Mouse (Mus musculus) ES-E14 (cell line): ENCODE measurements around the gene Plch2.

ENCODE experiments used
- CHD2 ChIP-seq: IDR thresholded peaks from 2 replicates; pipeline ENCODE4 v1.6.1; 2014; ENCODE audit warnings: mild to moderate bottlenecking, low read depth, low read length, inconsistent platforms
- HCFC1 ChIP-seq: IDR thresholded peaks from 2 replicates; pipeline ENCODE4 v1.6.1; 2012; ENCODE audit warnings: low read length, inconsistent platforms, borderline replicate concordance; ENCODE audit not compliant: insufficient read depth
- ZNF384 ChIP-seq: IDR thresholded peaks from 2 replicates; pipeline ENCODE4 v1.6.1; 2012; ENCODE audit warnings: low read depth, low read length, inconsistent platforms

DNA sequence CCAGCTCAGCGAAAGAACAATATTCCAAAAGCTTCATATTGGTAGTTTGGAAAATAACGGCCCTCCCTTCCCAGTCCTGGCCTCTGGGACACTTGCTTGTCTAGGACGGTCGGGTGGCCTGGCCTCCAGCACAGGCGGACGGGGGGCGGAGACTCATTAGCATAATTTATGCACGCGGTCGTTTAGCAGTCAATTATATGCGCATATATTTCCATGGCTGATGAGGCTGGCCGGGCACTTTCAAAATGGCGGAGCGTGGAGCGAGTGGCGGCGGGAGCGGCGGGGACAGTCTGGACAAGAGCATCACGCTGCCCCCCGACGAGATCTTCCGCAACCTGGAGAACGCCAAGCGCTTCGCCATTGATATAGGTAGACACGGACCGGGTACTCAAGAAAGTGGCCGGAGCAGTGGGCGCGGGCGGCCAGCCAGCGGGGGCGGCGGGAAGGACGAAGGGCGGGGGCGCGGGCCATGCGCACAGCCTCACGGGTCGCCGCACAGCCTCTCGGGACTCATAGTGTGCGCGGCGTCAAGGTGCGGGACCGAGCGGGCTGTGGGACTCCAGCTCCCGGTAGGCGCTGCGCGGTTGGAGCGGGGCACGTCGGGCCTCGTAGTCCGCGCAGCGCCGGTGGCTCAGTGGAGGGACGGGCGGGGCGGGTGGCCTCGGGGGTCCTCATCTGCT, 92.5 kb downstream of the Plch2 start, which contains the start of gene Pank4:
- TF ChIP-seq CHD2, result no peak
- TF ChIP-seq ZNF384, result no peak
- TF ChIP-seq HCFC1, result peak; percentile 81
